Mouse (Mus musculus): ENCODE measurements around the gene Tst. TPM values are rescaled to one million over a fixed set of nuclear protein-coding genes. Genes with fewer than 3 reads are reported as not detected.

Gene Tst
- polyA plus RNA-seq, 1 experiment from 2014 or later = 11.8 TPM

DNA sequence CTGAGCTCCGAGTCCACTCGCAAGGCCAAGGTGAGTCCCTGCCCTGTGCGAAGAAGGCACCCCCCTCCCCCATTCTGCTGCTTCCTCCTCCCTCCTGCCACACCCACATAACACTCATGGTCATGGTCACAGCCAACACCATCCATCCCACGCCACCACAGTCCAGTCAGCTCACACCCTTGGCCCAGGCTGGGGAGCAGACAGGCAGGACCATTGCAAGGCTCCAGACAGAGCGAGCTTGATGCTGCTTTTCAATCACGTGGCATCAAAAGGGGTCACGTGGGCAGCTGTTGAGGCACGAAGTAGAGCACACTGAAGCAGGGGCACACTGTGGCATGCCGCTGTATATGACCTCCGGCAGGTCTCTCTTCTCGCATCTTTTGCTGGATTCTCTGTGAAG, 30.0 kb upstream of the Tst start:
- no peaks in the 10 kb centered on the region for H3K9me3 ChIP-seq (ENCODE audit: control insufficient read depth, low read length)
- H3K9ac ChIP-seq (replicated peaks; ENCODE audit: low read length) = no peak overlapping the region
- peaks cover 43% of the 10 kb centered on the region for H3K36me3 ChIP-seq (ENCODE audit: control insufficient read depth, insufficient read depth, low read length)
- no peak for DNase-seq
- WGBS = 85% methylated on average over 11 of the region's 11 CpGs
- no peak overlapping the region for H3K27ac ChIP-seq (replicated peaks; ENCODE audit: low read depth, low read length)
- peaks cover 12% of the 10 kb centered on the region for H3K4me1 ChIP-seq (ENCODE audit: control insufficient read depth, insufficient read depth, low read length)
- no peak overlapping the region for H3K4me3 ChIP-seq (replicated peaks; ENCODE audit: low read depth, low read length)
- H3K27me3 ChIP-seq (ENCODE audit: control insufficient read depth, insufficient read depth, low read length) = no peaks in the 10 kb centered on the region
- H3K4me2 ChIP-seq (ENCODE audit: low read length) = no peak overlapping the region
- ATAC-seq (ENCODE audit: low FRiP score, low TSS enrichment) = no peak

DNA sequence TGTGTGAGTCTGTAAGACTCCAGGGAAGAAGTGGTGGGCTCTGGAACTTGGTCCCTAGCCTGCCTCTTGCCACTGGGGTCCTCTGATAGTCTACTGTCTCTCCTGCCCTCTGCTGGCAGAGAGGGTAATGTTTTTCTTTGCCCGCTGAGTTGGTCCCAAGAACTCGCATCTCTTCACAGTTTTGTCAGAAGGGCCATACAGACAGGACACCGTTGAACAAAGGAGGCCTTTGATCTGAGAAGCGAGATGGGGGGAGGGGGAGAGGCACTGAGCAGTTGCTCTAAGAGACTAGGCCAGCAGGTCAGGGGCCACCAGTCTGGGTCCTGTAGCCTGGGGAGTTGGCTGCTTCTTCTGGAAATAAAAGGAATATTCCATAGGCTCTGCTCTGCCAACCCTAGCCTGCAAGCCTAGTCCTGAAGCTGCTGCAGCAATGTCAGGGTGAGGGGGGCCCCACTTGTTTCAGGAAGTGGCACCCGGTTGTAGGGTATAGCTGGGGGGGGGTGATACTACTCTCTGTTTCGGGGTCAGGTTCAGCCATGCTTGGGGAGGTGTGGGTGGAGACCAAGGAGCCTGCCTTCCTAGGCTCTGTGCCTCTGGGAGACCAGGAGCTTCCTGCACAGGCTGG, 29.3 kb upstream of the Tst start:
- H3K9me3 ChIP-seq (ENCODE audit: control insufficient read depth, low read length) = no peaks in the 10 kb centered on the region
- H3K4me1 ChIP-seq (ENCODE audit: control insufficient read depth, insufficient read depth, low read length) = peaks cover 17% of the 10 kb centered on the region
- ATAC-seq (ENCODE audit: low FRiP score, low TSS enrichment) = no peak

DNA sequence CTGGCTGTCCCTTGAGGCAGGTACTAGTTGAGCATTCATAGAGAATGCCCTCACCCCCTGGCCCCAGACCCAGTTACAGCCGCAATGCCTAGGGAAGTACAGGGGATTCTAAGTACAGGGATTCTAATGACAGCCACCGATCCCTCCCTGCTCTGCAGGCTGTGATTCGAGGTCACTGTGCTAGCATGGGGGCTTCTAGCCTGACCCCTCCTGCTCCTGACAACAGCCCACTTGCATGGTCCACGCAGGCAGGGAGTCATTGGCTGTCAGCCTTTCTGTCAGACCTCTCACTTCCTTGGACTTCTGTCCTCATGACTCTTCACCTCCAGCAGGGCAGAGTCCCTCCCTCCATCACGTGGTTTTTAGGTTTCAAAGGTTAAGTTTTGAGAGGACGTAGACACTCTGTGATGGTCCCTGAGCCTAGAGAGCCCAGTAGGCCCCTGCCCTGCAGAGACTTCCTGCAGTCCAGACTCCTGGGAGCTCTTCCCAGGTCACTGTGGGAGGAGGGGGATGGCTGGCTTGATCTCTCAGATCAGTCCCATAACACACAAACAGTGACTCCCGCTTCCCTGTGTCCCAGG, 25.9 kb upstream of the Tst start:
- Histone ChIP-seq H3K4me2 (ENCODE audit: low read length) (no peak overlapping the region), H3K36me3 (ENCODE audit: control insufficient read depth, insufficient read depth, low read length) (peaks cover 47% of the 10 kb centered on the region), H3K9me3 (ENCODE audit: control insufficient read depth, low read length) (no peaks in the 10 kb centered on the region), H3K9ac (replicated peaks; ENCODE audit: low read length) (no peak overlapping the region), H3K4me3 (replicated peaks; ENCODE audit: low read depth, low read length) (no peak overlapping the region), H3K27ac (replicated peaks; ENCODE audit: low read depth, low read length) (no peak overlapping the region), H3K27me3 (ENCODE audit: control insufficient read depth, insufficient read depth, low read length) (no peaks in the 10 kb centered on the region), H3K4me1 (ENCODE audit: control insufficient read depth, insufficient read depth, low read length) (peaks cover 20% of the 10 kb centered on the region)
- 83% methylated on average over 7 of the region's 7 CpGs for WGBS
- DNase-seq = no peak
- ATAC-seq (ENCODE audit: low FRiP score, low TSS enrichment) = no peak

More for the DNA sequence above, 29.3 kb upstream of the Tst start:
- DNase-seq = peak; percentile 77
- Histone ChIP-seq H3K4me3 (replicated peaks; ENCODE audit: low read depth, low read length) (no peak overlapping the region), H3K27me3 (ENCODE audit: control insufficient read depth, insufficient read depth, low read length) (no peaks in the 10 kb centered on the region), H3K9ac (replicated peaks; ENCODE audit: low read length) (no peak overlapping the region), H3K36me3 (ENCODE audit: control insufficient read depth, insufficient read depth, low read length) (peaks cover 47% of the 10 kb centered on the region), H3K4me2 (ENCODE audit: low read length) (no peak overlapping the region), H3K27ac (replicated peaks; ENCODE audit: low read depth, low read length) (no peak overlapping the region)
- WGBS = 25% methylated on average over 6 of the region's 6 CpGs

DNA sequence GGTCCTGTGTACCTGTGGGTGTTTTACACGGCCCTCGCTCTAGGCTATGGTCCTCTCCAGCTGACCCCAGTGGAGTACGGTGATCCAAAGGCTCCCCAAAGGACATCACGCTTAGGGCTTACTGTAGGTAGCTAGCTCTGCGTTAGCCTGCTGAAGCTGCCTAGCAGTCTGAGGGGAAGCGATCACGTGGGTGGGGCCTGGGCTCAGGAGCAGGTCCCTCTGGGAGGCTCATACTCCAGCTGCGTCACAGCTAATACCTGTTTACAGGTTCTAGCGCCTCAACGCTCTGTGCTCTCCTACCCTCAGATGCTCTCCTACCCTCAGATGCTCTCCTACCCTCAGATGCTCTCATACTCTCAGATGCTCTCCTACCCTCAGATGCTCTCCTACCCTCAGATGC, 25.2 kb upstream of the Tst start:
- 85% methylated on average over 10 of the region's 10 CpGs for WGBS
- Histone ChIP-seq H3K36me3 (ENCODE audit: control insufficient read depth, insufficient read depth, low read length) (peaks cover 47% of the 10 kb centered on the region), H3K9me3 (ENCODE audit: control insufficient read depth, low read length) (no peaks in the 10 kb centered on the region), H3K9ac (replicated peaks; ENCODE audit: low read length) (no peak overlapping the region), H3K4me1 (ENCODE audit: control insufficient read depth, insufficient read depth, low read length) (peaks cover 14% of the 10 kb centered on the region), H3K27ac (replicated peaks; ENCODE audit: low read depth, low read length) (no peak overlapping the region), H3K4me3 (replicated peaks; ENCODE audit: low read depth, low read length) (no peak overlapping the region), H3K4me2 (ENCODE audit: low read length) (no peak overlapping the region), H3K27me3 (ENCODE audit: control insufficient read depth, insufficient read depth, low read length) (no peaks in the 10 kb centered on the region)
- DNase-seq = no peak
- ATAC-seq (ENCODE audit: low FRiP score, low TSS enrichment) = no peak

DNA sequence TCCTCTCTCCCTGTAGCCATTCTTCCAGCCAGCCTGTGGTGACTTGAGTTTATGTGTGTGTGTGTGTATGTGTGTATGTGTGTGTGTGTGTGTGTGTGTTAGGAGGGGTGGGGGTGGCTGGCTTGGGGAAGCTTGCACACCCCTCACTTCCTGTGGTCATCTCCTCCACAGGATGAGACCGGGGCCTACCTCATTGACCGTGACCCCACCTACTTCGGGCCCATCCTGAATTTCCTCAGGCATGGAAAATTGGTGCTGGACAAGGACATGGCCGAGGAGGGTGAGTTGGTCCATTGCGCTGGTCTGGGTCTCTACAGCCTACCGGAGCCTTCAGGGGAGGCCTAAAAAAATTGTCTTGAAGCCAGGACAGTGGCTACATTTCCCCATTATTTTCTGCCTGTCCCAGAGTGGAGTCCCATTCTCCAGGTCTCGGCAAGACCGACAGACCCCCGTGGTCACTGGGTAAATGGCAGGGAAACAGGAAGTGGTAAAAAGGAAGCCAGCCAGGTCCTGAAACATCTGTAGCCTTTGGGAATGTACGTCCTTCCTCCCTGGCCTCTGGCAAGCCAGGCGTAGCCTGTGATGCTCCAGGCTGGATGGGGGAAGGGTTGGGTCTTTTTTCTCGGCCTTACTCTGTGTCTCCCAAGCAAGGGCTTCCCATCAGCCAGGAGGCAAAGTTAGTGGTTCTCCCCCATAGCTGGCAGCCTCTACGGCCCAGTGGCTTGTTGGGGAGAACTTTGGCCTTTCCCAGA, 24.3 kb upstream of the Tst start:
- 88% methylated on average over 13 of the region's 13 CpGs for WGBS
- peak overlapping the region; percentile 92; the same call in 1 of the 2 replicates for H3K9ac ChIP-seq (replicated peaks; ENCODE audit: low read length)

DNA sequence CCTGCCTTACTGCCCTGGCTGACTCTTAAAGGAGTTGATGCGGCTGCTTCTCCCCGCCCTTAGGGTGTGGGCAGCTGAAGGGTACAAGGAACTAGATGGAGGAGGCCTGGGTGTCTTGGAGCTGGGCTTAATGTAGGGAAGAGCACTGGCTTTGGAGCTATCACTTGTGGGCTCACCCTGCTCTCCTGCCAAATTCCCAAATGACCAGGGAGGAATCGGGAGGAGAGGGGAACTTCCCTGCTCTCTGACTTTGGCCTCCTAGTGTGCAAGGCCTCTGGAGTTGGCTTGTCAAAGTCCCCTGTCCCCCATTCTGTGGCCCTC, 23.4 kb upstream of the Tst start:
- Histone ChIP-seq H3K27ac (replicated peaks; ENCODE audit: low read depth, low read length) (peak overlapping the region; percentile 76), H3K4me2 (ENCODE audit: low read length) (peak overlapping the region; percentile 89), H3K27me3 (ENCODE audit: control insufficient read depth, insufficient read depth, low read length) (no peaks in the 10 kb centered on the region), H3K9ac (replicated peaks; ENCODE audit: low read length) (peak overlapping the region; percentile 92), H3K9me3 (ENCODE audit: control insufficient read depth, low read length) (no peaks in the 10 kb centered on the region), H3K4me1 (ENCODE audit: control insufficient read depth, insufficient read depth, low read length) (peaks cover 14% of the 10 kb centered on the region), H3K36me3 (ENCODE audit: control insufficient read depth, insufficient read depth, low read length) (peaks cover 36% of the 10 kb centered on the region), H3K4me3 (replicated peaks; ENCODE audit: low read depth, low read length) (peak overlapping the region; percentile 84)
- DNase-seq = no peak
- WGBS = 2% methylated on average over 3 of the region's 3 CpGs
- ATAC-seq (ENCODE audit: low FRiP score, low TSS enrichment) = no peak

More for the DNA sequence above, 24.3 kb upstream of the Tst start:
- peak overlapping the region; percentile 84 for H3K4me3 ChIP-seq (replicated peaks; ENCODE audit: low read depth, low read length)
- no peak overlapping the region for H3K27ac ChIP-seq (replicated peaks; ENCODE audit: low read depth, low read length)
- peaks cover 14% of the 10 kb centered on the region for H3K4me1 ChIP-seq (ENCODE audit: control insufficient read depth, insufficient read depth, low read length)
- ATAC-seq (ENCODE audit: low FRiP score, low TSS enrichment) (no peak), DNase-seq (no peak)
- H3K36me3 ChIP-seq (ENCODE audit: control insufficient read depth, insufficient read depth, low read length) = peaks cover 40% of the 10 kb centered on the region
- no peaks in the 10 kb centered on the region for H3K27me3 ChIP-seq (ENCODE audit: control insufficient read depth, insufficient read depth, low read length)
- H3K4me2 ChIP-seq (ENCODE audit: low read length) = peak overlapping the region; percentile 89
- no peaks in the 10 kb centered on the region for H3K9me3 ChIP-seq (ENCODE audit: control insufficient read depth, low read length)

DNA sequence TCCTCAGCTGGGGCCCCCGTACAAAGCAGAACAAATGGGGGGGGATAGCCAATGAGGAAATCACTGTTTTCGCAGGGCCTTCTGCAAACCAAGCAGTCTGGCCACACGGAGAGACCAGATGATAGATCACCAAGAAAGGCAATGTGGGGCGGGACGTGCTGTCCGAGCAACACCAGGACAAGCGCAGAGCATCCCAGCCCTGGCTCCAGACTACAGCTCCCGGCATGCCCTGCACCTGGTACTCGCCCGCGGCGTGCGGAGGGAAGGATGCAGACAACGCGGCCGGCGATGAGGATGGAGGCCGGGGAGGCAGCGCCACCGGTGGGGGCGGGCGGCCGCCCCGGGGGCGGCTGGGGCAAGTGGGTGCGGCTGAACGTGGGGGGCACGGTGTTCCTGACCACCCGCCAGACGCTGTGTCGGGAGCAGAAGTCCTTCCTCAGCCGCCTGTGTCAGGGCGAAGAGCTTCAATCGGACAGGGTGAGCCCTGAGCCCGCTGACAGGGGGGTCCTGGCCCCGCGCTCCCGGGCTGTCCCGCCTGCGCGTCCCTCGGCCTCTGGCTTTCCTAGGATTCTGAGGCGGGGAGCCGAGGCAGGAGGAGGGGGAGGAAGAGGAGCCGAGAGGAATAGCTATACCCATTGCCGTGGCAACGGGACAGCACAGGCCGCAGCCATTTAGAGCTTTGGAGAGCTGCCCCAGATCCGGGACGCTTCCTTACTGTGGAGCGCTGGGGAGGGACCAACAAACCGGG, 22.9 kb upstream of the Tst start, which contains the start of gene Kctd17:
Kctd17 (plus strand) TSS at position 174 of the 748 bp plus-strand sequence.
- ATAC-seq (ENCODE audit: low FRiP score, low TSS enrichment) = peak; percentile 81
- peaks cover 31% of the 10 kb centered on the region for H3K36me3 ChIP-seq (ENCODE audit: control insufficient read depth, insufficient read depth, low read length)
- H3K4me1 ChIP-seq (ENCODE audit: control insufficient read depth, insufficient read depth, low read length) = peaks cover 14% of the 10 kb centered on the region
- peak within 1 kb of the TSS; percentile 92 for H3K9ac ChIP-seq (replicated peaks; ENCODE audit: low read length)
- WGBS = 2% methylated on average over 52 of the region's 52 CpGs
- peak; percentile 90 for DNase-seq
- peak within 1 kb of the TSS; percentile 84 for H3K4me3 ChIP-seq (replicated peaks; ENCODE audit: low read depth, low read length)
- H3K4me2 ChIP-seq (ENCODE audit: low read length) = peak within 1 kb of the TSS; percentile 89
- no peaks in the 10 kb centered on the region for H3K9me3 ChIP-seq (ENCODE audit: control insufficient read depth, low read length)
- H3K27me3 ChIP-seq (ENCODE audit: control insufficient read depth, insufficient read depth, low read length) = no peaks in the 10 kb centered on the region
- H3K27ac ChIP-seq (replicated peaks; ENCODE audit: low read depth, low read length) = peak within 1 kb of the TSS; percentile 76

DNA sequence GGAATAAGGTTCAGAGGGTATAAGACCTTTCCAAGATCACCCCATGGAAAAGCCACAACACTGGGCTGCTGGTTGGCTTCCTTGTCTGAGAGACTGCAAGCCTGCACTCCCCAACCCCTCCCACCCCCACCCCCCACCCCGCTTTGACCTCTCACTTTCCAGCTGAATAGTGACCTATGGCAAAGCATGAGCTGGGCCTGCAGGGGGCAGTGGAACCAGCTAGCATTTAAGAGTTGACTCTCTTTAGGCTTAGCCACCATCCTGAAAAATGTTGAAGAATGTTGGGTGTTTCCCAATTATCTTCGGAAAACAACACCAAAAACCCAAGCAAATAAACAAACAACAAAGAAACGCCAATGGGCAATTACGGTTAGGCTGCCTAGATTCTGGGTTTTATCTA, 19.5 kb upstream of the Tst start:
- Histone ChIP-seq H3K4me1 (ENCODE audit: control insufficient read depth, insufficient read depth, low read length) (peaks cover 10% of the 10 kb centered on the region), H3K9me3 (ENCODE audit: control insufficient read depth, low read length) (no peaks in the 10 kb centered on the region), H3K36me3 (ENCODE audit: control insufficient read depth, insufficient read depth, low read length) (peaks cover 1% of the 10 kb centered on the region; the same call in 1 of the 2 replicates), H3K4me2 (ENCODE audit: low read length) (no peak overlapping the region), H3K27me3 (ENCODE audit: control insufficient read depth, insufficient read depth, low read length) (no peaks in the 10 kb centered on the region), H3K9ac (replicated peaks; ENCODE audit: low read length) (no peak overlapping the region), H3K27ac (replicated peaks; ENCODE audit: low read depth, low read length) (no peak overlapping the region), H3K4me3 (replicated peaks; ENCODE audit: low read depth, low read length) (no peak overlapping the region)
- no peak for DNase-seq
- no peak for ATAC-seq (ENCODE audit: low FRiP score, low TSS enrichment)
- 66% methylated on average over 4 of the region's 4 CpGs for WGBS

All from midbrain, embryonic 14.5 days (tissue).